Mouse (Mus musculus): ENCODE data around the gene Pbld2. TPM values are rescaled to one million over a fixed set of nuclear protein-coding genes. Genes with fewer than 3 reads are reported as not detected.

Gene Pbld2
- polyA plus RNA-seq, 1 experiment from 2014 or later: 0.80 TPM

Other genes with a start within 250 kb of the Pbld2 start
- 129 and 147 TPM in 2 replicates for gene Ccar1, start 232.0 kb upstream of the Pbld2 start, polyA plus RNA-seq (2016; fragmentation: Nextera tagmentation; extraction: Ambion mirVana)
- gene Tet1, start 115.3 kb upstream of the Pbld2 start, polyA plus RNA-seq (2016; fragmentation: Nextera tagmentation; extraction: Ambion mirVana): 27.4 and 27.8 TPM in 2 replicates
- 14.5 and 14.6 TPM in 2 replicates for gene Slc25a16, start 103.7 kb upstream of the Pbld2 start, polyA plus RNA-seq (2016; fragmentation: Nextera tagmentation; extraction: Ambion mirVana)
- 15.6 and 17.2 TPM in 2 replicates for gene Dna2, start 77.3 kb upstream of the Pbld2 start, polyA plus RNA-seq (2016; fragmentation: Nextera tagmentation; extraction: Ambion mirVana)
- 36.3 and 39.1 TPM in 2 replicates for gene Rufy2, start 44.1 kb upstream of the Pbld2 start, polyA plus RNA-seq (2016; fragmentation: Nextera tagmentation; extraction: Ambion mirVana)
- 232 and 247 TPM in 2 replicates for gene Hnrnph3, start 98 bp upstream of the Pbld2 start, polyA plus RNA-seq (2016; fragmentation: Nextera tagmentation; extraction: Ambion mirVana)
- gene Pbld1, start 35.8 kb downstream of the Pbld2 start, polyA plus RNA-seq (2016; fragmentation: Nextera tagmentation; extraction: Ambion mirVana): 1.2 and 1.3 TPM in 2 replicates
- 0.47 and 0.74 TPM in 2 replicates for gene Atoh7, start 75.3 kb downstream of the Pbld2 start, polyA plus RNA-seq (2016; fragmentation: Nextera tagmentation; extraction: Ambion mirVana)
- gene Mypn, start 179.6 kb downstream of the Pbld2 start, polyA plus RNA-seq (2016; fragmentation: Nextera tagmentation; extraction: Ambion mirVana): 0.58 and 0.61 TPM in 2 replicates
- 36.0 and 36.2 TPM in 2 replicates for gene Herc4, start 219.5 kb downstream of the Pbld2 start, polyA plus RNA-seq (2016; fragmentation: Nextera tagmentation; extraction: Ambion mirVana)

All from neural tube, embryonic 12.5 days (tissue).